Mouse (Mus musculus): ENCODE results near the gene Dgkq.

Dgkq gene

GRCm38 (mm10) chr5:108668977-108669936 lies at the start of gene Dgkq:
Gene Dgkq, minus strand, starts transcription at chr5:108669672.
- peak; percentile 85 to 91 for DNase-seq (ENCODE audit: low spot score in 2 of 2)

DNA sequence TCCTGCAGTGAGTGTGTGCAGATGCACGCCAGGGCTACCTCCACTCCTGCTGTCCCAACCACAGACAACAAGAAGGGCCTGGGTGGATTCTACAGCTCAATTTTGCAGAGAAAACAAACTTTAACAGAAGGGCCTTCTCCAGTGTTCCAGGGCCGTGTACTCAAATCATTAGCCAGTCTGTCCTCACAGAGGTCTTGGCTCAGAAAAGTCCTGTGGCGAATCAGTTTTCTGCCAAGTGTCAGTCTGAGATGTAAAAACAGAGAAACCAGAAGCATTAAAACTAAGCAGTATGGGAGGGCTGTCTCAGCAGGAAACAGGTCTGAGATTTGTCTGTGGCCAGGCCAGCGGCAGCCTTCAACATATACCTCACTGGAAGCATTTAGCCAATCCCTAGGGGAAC lies 48.6 kb upstream of the Dgkq start:
- no peak for DNase-seq (ENCODE audit: low spot score in 2 of 2)

GRCm38 (mm10) chr5:108715974-108716373 lies 46.5 kb upstream of the Dgkq start:
- DNase-seq (ENCODE audit: low spot score in 2 of 2): no peak

DNA sequence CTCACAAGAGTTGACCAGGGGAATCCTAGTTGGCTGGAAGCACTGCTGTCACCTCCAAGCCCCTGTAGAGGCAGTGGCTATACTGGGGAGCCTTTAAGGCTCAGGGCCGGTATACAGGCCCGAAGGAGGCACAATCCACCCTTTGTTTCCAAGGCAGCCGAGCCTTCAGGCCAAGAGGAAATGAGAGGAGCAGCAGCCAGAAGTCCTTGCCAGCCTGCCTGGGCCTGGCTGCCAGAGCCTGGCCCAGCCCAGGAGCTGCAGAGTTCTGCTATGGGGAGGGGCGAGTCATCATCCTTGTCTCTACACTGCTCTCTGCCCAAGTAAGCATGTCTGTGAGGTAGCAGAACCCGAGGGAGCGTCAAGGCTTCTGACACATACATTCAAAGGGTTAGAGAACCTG lies 44.7 kb upstream of the Dgkq start:
- peak in 1 of 2 experiments; percentile 19 for DNase-seq (ENCODE audit: low spot score in 2 of 2)

DNA sequence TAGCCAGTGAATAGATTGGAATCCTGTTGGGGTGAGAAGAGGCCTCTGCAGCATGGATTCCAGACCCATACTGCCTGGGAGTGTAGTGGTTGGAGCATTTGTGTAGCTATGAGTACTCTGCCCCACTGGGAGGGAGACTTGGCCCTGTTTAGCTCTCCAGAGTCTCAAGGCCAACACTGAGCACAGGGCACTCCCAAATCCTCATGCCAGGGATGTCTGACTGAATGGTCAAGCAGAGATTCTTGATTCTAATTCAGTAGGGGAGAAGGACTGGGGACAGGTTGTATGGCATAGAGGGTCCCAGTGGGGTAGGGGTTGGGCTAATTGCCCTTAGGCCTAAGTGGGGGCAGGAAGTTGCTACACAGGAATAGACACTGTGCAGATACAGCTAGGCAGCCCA lies 44.2 kb upstream of the Dgkq start:
- DNase-seq (ENCODE audit: low spot score in 2 of 2): no peak

GRCm38 (mm10) chr5:108713096-108713495 lies 43.6 kb upstream of the Dgkq start:
- no peak for DNase-seq (ENCODE audit: low spot score in 2 of 2)

- DNase-seq (ENCODE audit: low spot score in 2 of 2): no peak
Observed at GRCm38 (mm10) chr5:108711968-108712367, 42.5 kb upstream of the Dgkq start.

DNA sequence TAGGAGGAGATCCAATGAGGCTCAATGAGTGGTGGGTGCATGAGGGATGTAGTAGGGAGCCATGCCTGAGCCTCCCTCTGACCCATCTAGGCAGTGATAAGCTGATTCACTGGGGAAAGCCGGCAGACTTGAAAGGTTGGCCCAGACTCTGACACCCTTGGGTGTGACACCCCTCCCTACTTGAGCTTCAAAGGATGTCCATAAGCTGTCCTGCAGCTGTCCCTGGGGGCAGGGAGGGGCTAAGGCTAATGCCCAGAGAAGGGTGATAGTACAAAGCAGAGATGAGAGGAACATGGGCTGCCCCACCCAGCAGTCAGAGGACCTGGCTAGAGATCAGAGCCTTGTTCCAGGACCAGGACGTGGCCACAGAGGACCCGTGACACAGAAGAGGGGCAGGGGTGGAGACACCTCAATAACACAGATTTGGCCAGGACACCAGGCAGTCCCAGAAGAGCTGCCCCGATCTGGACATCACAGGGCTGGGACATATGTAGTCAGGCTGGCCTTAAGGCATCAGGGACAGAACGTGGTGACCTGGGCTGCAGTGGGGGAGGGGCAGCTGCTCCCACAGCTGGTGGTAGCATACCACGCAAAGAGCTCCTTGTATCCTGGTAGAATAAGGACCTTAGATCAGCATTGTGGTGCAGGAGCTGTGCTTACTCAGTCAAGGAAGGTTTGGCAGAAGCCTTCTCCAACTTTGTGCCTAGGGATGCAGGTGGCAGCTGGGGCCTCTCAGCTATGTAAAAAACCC lies 39.7 kb upstream of the Dgkq start:
- DNase-seq (ENCODE audit: low spot score in 2 of 2): no peak

DNA sequence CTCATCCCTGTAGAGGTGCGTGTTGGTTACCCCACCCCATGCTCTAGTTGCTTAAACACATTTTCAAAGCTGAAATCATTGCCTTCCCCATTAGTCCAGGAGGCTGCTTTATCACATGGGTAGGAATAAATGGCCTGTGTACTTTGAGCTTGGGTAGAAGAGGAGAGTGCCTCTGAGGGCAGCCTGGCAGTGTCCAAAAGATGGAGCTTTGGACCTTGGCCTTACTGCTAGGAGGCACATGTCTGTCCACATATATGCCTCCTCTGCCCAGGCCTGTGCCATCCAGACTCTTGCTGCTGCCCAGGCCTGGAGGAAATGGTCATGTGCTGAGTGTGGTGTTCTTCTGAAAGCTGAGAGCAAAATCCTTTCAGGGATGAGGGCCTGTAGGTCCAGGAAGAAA lies 38.9 kb upstream of the Dgkq start:
- no peak for DNase-seq (ENCODE audit: low spot score in 2 of 2)

GRCm38 (mm10) chr5:108707758-108708157 lies 38.3 kb upstream of the Dgkq start:
- DNase-seq (ENCODE audit: low spot score in 2 of 2): no peak

DNA sequence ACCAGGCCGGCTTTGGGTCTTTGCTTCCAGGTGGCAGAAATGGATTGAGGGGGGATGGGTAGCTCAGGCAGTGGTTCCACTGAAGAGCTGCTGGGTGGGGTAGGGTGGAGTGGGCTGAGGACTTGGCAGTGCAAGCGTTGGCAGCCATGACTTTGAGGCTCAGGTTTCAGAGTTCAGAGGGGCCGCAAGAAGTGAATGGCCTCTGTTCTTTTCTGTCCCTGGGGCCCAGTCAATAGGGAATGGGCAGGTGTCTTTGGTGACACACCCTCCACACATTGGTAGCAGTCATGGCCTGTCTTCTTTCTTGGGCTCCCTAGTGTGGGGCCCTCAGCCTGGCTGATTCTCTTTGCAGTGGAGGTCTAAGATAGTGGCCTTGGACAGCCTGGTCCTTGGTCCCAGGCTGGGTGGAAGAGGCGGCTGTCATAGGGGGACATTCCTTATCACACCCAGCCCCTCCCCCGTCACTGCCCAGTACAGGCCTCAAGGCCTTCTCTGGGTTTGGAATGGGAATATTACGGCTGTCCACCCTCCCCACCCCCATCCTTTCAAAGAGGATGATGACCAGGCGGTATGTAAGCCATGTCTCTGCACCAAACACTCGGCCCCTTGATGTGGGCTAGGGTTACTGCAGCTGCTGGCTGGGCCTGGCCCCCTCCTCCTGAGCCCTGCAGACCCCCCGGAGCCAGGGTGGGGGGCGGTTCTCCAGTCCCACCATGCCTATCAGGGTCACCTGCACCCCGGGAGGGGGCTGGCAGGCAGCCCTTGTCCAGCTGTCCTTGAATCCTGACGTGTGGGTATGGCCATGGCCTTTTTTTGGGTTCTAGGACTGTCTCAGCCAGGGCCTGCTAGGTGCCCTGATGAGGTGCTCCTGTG lies 34.5 kb upstream of the Dgkq start:
- no peak for DNase-seq (ENCODE audit: low spot score in 2 of 2)

- no peak for DNase-seq (ENCODE audit: low spot score in 2 of 2)
Observed at GRCm38 (mm10) chr5:108701341-108702021, 32.0 kb upstream of the Dgkq start.

GRCm38 (mm10) chr5:108700346-108700745 lies 30.9 kb upstream of the Dgkq start:
- no peak for DNase-seq (ENCODE audit: low spot score in 2 of 2)

GRCm38 (mm10) chr5:108697341-108697753 lies 27.9 kb upstream of the Dgkq start:
- DNase-seq (ENCODE audit: low spot score in 2 of 2): no peak

- no peak for DNase-seq (ENCODE audit: low spot score in 2 of 2)
Observed at GRCm38 (mm10) chr5:108696542-108696941, 27.1 kb upstream of the Dgkq start.

DNA sequence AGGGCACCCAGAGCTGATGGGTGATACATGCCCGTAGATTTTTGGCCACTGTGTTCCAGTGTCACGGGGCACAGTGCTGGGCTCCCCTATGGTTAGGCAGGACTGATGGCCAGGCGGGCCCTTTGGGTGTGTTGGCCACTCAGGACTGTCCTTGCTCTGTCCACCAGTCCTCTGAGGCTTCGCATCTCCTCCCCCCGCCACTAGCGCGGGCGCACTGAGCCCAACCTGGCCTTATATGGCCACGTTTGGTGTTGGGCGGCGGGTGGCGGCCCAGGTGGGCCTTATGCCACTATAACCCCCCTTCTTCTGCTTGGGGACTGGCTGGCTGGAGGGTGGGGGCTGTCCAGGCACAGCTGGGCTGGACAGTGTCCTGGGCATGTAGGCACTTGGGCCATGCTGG lies 26.4 kb upstream of the Dgkq start:
- DNase-seq (ENCODE audit: low spot score in 2 of 2): no peak

GRCm38 (mm10) chr5:108694352-108695261 lies 25.1 kb upstream of the Dgkq start:
- DNase-seq (ENCODE audit: low spot score in 2 of 2): peak; percentile 21 to 51

DNA sequence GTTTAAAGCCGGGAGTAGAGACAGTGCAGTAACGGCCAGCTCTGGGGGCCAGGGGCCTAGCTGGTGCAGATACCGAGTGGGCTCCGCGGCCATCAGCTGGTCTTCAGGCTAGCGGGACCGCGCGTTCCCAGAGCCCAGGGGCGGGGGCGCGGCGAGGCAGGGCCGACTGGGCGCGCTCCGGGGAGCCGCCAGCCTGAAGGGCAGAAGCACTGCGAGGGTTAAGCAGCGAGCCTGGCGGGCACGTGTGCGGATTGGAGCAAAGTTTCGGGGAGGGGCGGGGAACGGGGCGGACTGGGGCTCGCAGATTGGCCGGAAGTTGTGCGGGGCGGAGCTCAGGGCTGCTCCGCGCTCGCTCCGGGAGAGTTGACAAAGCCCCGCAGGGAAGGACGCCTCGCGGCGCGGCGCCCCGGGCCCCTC lies 24.4 kb upstream of the Dgkq start:
- peak; percentile 71 to 85 for DNase-seq (ENCODE audit: low spot score in 2 of 2)

DNA sequence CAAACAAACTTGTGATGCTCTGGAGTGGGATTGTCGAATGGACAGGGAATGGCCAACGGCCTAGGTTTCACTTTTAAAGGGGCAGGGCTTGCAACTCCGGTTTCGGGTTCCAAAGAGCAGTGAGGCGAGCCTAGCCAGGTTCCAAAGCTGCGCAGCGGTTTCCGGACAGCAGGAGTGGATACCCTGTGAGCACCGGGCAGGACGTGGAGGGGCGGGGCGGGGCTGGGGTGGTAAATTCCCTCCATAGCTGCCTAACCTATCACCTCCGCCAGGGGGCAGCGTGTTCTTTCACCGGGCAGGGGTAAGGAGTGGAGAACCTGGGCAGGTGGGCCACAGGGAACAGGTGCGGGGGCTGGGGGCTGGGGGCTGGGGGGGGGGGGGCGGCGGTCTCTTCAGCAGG lies 22.8 kb upstream of the Dgkq start, which contains the start of gene Fgfrl1:
Fgfrl1 (plus strand) TSS at position 112 of the 400 bp plus-strand sequence.
- peak; percentile 53 to 58 for DNase-seq (ENCODE audit: low spot score in 2 of 2)

DNA sequence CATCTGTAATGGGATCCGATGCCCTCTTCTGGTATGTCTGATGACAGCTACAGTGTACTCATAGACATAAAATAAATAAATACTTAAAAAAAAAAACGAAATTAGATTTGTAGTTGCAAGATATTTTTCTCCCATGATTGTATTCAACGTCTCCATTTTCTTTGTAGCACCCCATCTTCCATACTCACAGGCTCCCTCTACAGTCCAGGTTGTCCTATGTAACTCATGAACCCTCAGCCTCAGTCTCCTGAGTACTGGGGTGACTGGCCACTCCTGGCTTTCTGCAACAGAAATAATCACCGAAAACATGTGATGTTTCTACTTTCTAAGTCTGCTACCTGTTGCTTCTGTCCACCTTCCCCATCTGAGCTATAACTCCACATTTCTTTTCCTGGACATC lies 21.7 kb upstream of the Dgkq start:
- DNase-seq (ENCODE audit: low spot score in 2 of 2): no peak

All from urinary bladder, postnatal 36 days (tissue).